Mouse (Mus musculus): ENCODE measurements around the gene Rsad2.

GRCm38 (mm10) chr12:26465600-26465999 is 9.3 kb upstream of the Rsad2 start:
- TF ChIP-seq CTCF (IDR thresholded peaks at IDR 0.05; ENCODE audit: borderline replicate concordance, extremely low read depth, insufficient read depth, insufficient read length) (no peak), POLR2A (IDR thresholded peaks at IDR 0.05; ENCODE audit: borderline replicate concordance, extremely low read depth, insufficient read depth, insufficient read length, poor library complexity, severe bottlenecking) (no peak)

All from brain, embryonic 14.5 days (tissue).